Mouse (Mus musculus) heart, adult 11 months (tissue): ENCODE measurements around the gene Nlgn3.
"Not testable (repeated sequence)": the region's sequence is repeated elsewhere in the genome, so short reads cannot be mapped to it uniquely, and the experiment has no call there.

Experiments
- DNase-seq: peaks from one replicate; pipeline ENCODE4 v3.0.0; 2022

Gene Nlgn3

DNA sequence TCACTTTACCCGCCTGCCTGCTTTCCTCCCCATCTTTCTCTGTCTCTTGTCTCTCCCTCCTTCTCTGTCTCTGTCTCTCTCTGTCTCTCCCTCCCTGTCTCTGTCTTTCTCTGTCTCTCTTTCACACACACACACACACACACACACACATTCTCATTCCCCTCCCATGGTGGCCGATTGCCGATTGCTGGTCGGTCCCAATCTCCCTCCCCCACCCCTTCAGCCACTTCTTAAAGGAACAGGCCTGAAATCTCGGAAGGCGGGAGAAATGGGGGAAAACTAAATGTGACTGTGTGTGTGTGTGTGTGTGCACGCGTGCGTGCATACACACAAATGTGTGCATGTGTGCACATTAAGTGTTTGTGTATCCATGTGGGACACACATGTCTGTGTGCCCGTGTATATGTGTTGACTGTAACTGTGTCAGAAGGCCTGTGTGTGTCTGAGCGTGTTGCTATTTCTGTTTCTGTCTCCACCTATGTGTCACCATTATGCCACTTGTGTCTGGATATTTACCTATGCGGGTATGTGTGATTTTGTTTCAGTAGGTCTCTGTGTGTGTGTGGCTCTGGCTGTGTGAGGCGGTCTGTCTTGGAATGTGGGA is 1.6 kb downstream of the Nlgn3 start:
- no peak for DNase-seq

DNA sequence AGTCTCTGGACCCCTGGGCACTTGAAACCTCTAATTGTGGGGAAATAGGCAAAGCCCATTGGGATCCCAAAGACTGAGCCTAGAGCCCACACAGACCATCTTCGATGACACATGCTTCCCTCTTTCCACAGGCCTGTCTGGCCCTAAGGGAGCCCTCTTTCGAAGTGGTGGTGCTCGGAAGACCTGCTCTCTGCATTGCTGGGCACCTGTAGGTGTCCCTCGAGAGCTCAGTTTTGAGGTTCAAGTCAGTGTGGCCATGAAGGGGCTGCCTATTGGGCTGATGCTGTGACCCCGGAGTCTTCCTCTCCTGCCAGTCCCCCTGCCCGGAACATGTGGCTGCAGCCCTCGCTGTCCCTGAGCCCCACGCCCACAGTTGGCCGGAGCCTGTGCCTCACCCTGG is 2.7 kb downstream of the Nlgn3 start:
- DNase-seq: no peak

DNA sequence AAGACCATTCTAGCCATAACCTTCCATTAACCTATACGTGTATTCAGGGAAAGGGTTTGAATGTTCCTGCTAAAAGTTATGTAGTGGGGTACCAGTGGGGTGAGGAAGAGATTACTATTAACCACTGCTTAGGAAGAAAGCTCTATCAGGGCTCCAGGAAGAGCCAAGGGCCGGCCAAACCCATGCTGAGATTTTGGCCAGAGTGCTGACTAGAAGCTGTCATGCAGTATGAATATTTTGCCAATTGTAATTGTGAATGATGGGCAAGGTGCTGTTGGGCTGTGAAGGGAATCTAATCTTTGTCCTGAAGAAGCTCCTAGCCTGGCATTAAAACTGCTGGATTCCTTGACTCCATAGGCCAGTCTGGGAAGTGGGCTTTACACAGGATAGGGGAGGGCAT is 5.7 kb downstream of the Nlgn3 start:
- DNase-seq: no peak

DNA sequence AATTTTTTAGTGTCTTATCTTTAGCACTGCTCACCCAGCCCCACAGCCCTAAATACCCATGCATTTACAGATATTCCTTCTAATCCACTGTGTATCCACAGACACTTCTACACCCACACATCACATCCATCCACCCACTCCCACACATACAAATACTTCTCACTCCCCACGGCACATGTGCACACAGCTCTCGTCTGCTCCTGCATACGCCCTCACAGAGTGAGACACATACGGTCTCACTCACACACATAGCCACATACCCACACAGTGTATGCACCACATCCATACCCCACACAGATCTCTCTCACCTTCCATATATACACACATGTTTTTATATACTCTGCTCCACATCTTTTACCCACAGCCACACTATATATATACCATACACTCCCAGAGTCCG is 10.3 kb downstream of the Nlgn3 start:
- DNase-seq: no peak

DNA sequence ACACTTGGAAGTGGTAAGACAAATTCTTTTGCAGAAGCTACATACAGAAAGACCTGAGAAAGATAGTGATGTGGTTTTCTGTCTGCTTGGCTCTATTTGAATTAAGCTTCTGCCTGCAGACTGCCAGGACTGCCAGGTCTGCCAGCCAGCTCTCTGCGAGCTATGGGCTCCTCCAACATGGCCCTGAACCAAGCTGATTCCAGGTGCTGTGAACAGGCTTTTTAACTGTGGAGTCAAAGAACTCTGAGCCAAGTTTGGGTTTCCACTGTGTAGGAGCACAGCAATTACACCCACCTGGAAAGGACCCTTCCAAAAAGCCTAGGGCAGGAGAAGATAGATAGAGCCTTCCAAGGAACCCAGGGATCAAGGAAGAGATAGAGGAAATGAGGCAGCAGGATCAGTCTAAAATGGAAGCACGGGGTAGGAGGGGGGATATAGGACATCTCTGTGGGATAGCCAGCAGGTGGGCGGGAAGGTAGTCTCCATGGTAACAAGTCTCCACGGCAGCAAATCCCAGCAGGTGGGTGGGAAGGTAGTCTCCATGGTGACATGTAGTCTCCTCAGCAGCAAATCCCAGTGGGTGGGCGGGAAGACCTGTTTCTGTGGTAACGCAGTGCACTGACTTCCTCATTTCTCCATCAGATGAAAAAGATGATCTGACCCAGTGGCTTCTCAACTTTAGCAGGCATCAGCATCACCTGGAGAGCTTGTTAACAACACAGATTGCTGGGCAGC is 14.8 kb downstream of the Nlgn3 start:
- DNase-seq: no peak

DNA sequence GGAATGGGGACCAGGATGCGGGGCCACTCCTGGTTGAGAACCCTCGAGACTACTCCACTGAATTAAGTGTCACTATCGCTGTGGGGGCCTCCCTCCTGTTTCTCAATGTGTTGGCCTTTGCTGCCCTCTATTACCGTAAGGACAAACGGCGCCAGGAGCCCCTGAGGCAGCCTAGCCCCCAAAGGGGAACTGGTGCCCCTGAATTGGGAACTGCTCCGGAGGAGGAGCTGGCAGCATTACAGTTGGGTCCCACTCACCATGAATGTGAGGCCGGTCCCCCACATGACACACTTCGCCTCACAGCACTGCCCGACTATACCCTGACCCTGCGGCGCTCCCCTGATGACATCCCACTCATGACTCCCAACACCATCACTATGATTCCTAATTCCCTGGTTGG is 20.8 kb downstream of the Nlgn3 start:
- DNase-seq: no peak

DNA sequence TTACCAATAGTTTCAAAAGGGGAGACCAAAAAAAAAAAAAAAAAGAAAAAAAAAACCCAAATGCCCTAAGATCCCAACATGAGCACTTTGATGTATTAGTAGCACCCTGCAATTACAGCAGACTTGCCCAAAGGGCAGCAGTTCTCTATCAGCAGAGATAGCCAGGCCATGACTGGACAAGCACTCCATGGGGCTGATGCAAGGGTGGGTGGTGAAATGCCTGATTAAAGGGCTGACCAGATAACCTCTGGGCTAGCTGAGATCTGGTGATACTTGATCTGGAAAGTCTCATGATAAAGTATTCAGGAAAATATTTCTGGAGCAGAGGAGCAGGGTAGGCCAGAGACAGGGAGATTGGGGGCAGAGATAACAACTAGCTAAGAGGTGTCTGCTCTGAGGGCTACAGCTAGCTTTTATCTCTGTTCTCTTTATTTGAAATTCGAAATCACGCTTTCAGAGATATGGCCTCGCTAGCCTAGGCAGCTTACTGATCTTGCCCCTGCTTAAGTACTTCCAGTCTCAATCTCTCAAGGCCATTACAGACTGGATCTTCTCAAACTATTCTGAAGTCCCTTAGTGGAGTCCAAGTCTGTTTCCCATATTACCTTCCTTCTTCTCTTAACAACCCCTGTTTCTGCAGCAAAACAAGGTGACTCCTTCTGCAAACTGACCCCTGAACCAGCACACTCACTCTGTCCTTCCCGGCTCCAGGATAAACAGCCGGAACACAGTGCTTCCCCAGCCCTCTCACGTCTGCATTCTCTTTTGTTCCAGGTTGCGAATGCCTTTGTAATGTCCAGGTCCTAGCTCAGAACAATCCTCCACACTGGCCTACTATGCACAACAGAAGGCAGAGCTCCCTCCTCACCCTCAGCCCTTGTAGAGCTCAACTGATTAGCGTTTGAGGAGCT is 27.3 kb downstream of the Nlgn3 start:
- DNase-seq: no peak

DNA sequence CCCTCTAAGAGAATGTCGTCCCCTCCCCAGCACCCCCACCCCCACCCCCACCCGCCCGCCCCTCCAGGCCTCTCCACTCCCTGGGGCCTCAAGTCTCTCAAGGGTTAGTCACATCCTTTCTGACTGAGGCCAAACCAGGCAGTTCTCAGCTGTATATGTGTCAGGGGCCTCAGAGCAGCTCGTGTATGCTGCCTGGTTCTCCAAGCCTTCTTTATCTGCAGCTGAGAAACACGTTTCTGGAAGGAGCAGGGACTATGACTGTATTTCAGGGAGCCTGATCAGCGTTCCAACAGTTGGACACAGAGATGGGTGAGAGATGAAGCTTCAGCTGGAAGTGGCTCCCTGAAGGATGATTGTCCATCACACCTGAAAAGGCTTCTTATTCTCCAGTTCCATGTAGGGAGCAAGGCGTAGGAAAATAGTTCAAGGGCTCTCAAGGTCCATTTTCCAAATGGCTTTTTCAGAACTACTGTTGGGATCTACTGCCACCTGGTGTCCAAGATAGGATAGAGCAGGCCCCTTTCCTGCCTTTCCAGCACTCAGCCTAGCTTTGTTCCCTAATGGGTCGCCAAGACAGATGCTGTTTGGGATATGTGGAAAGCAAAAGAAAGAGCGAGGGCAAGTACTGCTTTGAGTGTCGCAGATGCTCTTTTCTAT is 30.5 kb downstream of the Nlgn3 start:
- peak; percentile 88 for DNase-seq

DNA sequence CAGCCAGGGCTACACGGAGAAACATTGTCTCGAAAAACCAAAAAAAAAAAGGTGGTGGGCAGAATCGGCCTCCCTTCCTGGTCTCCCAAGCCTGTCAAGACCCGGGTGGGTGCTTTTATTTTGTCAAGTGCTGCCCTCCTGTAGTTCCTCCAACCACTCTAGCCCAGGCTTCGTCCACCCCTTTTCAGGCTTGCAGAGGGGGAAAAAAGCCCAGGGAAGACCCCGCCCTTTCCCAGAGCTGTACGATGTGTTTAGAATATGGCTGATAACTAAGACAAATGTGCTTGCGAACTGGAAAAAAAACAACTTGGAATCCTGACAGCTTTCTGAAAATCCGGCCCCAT is 33.0 kb downstream of the Nlgn3 start:
- DNase-seq: no peak

DNA sequence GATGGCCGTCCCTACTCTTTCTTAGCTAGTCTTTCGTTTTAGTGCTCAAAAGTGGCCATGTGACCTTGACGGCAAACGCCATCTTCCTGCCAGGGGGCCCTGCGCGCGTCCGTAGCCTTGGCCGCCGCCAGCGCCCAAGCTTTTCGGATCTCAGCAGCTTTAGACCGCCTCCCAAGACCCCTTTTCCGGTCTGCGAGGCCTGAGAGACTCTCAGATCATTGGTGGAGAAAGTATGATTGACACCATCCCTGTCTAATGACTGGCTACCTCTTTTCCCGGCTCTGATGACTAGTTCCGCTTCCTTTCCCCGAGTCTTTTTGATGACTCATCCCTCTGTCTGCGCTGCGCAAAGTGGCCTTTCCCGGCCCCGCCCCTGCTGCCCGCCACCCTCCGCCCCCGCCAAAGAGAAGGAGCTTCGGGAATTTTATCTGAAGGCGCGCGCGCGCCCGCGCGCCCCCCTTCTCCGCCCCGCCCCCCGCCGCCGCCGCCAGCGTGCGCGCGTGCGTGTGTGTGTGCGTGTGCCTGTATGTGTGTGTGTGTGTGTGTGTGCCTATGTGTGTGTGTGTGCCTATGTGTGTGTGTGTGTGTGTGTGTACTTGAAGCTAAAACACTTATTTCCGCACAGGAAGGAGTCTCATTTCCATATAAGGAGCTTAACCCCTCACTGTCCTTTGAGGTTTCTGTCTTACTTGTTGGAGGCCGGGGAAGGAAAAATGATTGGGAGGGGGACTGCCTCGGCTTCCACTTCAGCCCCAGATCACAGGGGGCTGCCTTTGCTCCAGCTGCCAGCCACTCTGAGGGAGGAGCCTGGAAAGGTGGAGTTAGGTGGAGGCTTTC is 33.6 kb downstream of the Nlgn3 start:
- DNase-seq: peak; percentile 100

DNA sequence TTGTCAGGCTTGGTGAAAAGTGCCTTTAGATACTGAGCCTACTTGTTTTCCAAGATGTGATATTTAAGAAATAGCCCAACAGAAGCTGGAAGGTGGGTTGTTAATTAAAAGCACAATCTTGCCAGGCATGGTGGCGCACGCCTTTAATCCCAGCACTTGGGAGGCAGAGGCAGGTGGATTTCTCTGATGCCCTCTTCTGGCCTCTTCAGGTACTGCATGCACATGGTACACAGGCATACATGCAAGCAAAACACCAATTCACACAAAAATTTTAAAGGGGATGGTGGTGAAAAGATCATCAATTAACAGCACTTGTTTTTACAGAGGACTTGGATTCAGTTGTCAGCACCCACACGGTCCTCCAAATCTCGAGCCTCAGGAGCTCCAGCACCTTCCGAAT is 35.6 kb downstream of the Nlgn3 start:
- DNase-seq: no peak

DNA sequence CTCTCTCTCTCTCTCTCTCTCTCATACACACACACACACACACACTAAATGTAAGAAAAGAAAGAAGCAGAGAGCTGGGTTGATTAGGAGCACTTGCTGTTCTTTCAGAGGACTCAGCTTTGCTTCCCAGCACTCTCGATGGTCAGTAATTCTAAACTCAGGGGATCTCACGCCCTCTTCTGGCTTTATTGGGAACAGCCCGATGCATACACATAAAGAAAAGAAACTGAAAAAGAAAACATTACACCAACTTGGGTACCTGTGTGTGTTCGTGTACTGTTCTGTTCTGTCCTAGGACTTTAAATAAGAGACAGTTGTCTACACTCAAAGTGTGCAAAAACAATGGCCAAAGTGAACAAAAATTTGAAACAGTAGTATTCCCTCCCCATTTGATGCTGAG is 39.7 kb downstream of the Nlgn3 start:
- no peak for DNase-seq

DNA sequence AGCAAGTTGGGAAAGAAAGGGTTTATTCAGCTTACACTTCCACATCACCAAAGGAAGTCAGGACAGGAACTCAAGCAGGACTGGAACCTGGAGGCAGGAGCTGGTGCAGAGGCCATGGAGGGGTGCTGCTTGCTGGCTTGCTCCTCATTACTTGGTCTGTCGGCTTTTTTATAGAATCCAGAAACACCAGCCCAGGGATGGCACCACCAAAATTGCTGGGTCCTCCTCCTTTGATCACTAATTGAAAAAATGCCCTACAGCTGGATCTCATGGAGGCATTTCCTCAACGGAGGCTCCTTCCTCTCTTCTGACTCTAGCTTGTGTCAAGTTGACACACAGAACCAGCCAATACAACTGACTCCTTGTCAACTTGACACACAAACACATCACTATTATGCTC is 43.9 kb downstream of the Nlgn3 start:
- DNase-seq: not testable (repeated sequence)

DNA sequence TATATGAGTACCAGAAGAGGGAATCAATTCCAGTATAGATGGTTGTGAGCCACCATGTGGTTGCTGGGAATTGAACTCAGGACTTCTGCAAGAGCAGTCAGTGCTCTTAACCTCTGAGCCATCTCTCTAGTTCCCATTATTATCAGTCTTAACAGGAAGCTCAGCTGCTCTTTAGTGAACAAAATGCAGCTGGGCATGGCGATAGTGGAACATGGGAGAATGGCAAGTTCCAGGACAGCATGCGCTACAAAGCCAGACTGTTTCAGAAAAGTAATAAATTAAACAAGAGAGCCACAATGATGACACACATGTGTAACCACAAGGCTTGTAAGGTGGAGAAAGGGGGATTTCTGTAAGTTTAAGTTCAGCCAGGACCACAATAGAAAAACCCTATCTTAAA is 46.5 kb downstream of the Nlgn3 start:
- DNase-seq: no peak

DNA sequence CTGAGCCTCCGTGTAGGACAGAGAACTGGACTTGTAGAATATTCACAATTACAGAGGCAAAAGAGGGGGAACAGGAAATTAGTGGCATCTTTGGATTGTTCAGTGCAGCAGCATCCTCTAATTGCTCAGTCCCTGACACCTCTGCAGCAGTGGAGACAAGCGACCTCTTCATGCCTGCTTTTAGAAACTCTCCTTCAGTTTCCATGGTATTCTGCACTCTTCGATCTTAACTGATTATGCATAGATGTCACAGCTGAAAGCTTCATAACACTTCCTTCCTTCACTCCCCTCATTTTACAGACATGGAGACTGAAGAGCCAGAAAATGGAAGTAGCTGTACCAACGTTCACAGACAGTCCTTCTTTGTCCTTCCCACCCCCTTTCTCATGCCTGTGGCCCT is 47.5 kb downstream of the Nlgn3 start:
- no peak for DNase-seq

DNA sequence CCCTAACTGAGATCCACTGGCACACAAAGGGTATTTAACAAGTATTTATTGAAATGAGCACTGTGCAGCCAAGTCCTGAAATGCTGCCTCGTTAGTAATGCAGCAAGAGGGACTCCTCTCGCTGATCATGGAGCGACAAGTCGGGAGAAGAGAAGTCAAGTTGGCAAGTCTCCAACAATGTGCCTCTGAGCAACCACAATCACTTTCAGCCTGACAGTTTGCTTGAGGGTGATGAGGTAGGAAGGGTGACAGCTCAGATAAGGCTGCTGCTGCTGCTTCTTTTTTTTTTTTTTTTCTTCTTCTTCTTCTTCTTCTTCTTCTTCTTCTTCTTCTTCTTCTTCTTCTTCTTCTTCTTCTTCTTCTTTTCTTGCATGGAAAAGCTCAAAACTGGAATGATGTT is 52.2 kb downstream of the Nlgn3 start:
- no peak for DNase-seq

DNA sequence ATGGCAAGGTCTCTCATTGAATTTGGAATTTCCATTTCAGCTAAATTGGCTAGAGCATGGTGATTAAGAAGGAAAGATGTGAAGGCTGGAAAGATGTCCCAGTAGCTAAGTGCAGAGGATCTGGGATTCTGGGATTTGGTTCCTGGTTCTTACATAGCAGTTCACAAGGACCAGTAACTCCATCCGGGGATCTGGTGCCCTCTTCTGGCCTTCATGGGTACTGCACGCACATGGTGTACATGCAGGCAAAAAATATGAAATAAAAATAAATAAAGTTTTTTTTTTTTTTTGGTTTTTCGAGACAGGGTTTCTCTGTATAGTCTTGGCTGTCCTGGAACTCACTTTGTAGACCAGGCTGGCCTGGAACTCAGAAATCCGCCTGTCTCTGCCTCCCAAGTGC is 59.9 kb downstream of the Nlgn3 start:
- not testable (repeated sequence) for DNase-seq

DNA sequence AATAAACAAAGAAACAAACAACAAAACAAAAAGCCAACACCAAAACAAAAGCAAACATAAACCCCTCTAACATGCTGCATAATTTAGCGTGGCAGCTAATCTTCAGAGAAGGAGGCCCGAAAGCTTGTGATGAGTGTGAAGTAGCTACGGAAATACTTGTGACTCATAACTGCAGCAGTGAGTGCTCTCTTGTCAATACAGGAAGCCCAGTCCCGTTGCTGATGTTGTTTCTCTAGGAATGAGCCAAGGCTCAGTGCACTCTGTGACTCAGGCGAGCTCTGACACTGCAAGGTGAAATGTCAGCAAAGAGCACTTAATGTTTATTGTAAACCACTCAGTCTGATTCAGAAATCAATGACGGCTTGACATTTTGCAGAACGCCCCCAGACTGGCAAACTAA is 70.0 kb downstream of the Nlgn3 start:
- no peak for DNase-seq

DNA sequence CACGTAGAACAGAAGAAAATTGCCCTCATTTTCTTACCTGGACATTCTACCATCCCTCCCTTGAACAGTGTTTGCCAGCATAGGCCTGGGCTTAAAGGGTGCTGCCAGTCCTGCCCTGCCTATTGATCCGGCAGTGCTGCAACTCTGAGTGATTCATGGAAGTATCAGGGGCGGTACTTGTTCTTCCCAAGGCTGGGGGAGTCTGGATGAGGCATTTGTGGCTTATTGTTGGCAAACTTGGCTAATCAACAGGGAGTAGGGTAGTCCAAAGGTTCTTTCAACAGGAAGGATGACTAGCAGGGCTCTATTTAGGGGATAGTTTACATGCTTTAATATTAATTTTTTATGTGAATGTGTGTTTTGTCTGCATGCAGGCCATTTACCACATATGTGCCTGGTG is 71.6 kb downstream of the Nlgn3 start:
- no peak for DNase-seq

DNA sequence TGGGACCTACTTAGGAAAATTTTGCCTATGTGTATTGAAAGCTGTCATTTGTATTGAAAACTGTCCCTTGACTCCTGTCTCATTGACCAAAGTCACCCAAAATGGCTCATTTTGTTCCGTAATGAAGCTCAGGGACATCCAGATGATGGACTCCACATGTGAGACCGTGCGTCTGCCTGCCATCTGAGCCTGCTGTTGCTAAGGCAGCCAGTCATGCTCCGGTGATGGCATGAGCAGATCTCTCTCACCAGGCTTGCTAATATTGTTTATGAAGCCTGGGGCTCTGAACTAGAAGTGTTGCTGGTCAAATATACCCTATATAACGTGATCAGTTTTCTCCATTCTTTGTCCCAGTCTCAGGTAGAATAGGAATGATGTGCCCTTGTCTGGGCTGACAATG is 74.0 kb downstream of the Nlgn3 start:
- DNase-seq: no peak
